Mouse (Mus musculus): ENCODE measurements at regions not wholly inside any gene's neighbourhood (a gene's known extent, or its start where the extent isn't known, plus 50 kb on each side); places are given as distances from the start of the nearest gene placed in this dataset.

- H3K27me3 ChIP-seq, result no peaks in the 10 kb centered on the region
- ChIA-PET POLR2A (no interaction called here), CTCF (interaction anchor here (1.2 to 1.3 kb wide), 2 partner anchors 12 to 14 kb away, joined by 3 to 4 read pairs; no protein-coding TSS in a partner anchor)
- in situ Hi-C loops (cut with MboI; ENCODE audit: low pct_unique_long_range_greater_than_20kb), result no loop called here
- no peak for TF ChIP-seq CTCF (IDR thresholded peaks at IDR 0.05)
- DNase-seq (ENCODE audit: low read depth, low spot score) (no peak), ATAC-seq (no peak)
Measured at GRCm38 (mm10) chr14:99389306-99389705, 90.8 kb downstream of the Klf5 start.

DNA sequence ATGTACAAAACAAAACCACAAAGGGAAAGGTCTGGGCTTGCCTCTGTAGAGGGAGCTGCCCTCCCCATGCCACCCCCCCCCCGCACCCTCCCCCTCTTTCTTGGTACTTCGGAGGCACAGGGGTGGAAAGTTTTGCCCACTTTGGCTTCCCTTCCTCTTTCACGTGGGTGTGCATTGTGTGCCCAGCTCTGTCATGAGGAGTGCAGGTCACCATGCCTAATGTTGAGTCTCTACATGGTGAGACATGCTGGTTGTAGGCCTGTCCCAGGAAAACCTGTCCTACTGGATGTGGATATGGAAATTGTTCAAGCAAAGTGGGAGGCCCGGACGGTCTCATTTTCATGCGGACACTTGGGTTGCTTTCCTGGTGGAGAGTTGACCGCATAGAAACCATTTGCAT is 93.2 kb downstream of the Klf5 start:
- ChIA-PET POLR2A (interaction anchor here (0.6 kb wide), 1 partner anchor 15 kb away, joined by 3 read pairs; no protein-coding TSS in a partner anchor), CTCF (no interaction called here)
- ATAC-seq (no peak), DNase-seq (ENCODE audit: low read depth, low spot score) (no peak)
- in situ Hi-C loops (cut with MboI; ENCODE audit: low pct_unique_long_range_greater_than_20kb), result no loop called here
- no peaks in the 10 kb centered on the region for H3K27me3 ChIP-seq
- no peak for TF ChIP-seq CTCF (IDR thresholded peaks at IDR 0.05)

DNA sequence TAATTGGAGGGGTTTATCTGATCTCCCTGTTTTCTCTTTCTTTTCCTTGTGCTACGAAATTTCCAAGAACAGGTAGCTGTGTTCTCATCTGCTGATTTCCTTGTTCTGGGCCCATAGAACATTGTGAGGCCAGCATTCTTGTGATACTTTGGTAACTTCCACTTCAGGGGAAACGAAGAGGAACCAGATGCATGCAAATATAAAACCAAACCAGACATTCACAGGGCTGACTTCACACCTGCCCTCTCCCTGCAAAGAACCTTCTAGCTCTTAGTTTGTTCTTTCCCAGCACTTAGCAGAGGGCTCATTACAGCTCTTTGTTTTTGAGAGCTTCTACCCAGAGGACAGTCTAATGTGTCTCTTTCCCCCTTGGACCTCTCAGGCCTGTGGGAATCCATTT is 94.3 kb downstream of the Klf5 start:
- ATAC-seq (no peak), DNase-seq (ENCODE audit: low read depth, low spot score) (no peak)
- ChIA-PET CTCF (no interaction called here), POLR2A (no interaction called here)
- no peaks in the 10 kb centered on the region for H3K27me3 ChIP-seq
- TF ChIP-seq CTCF (IDR thresholded peaks at IDR 0.05), result no peak
- in situ Hi-C loops (cut with MboI; ENCODE audit: low pct_unique_long_range_greater_than_20kb), result no loop called here

- H3K27me3 ChIP-seq, result no peaks in the 10 kb centered on the region
- DNase-seq (ENCODE audit: low read depth, low spot score) (no peak), ATAC-seq (no peak)
- in situ Hi-C loops (cut with MboI; ENCODE audit: low pct_unique_long_range_greater_than_20kb), result no loop called here
- ChIA-PET POLR2A (no interaction called here), CTCF (no interaction called here)
- no peak for TF ChIP-seq CTCF (IDR thresholded peaks at IDR 0.05)
Measured at GRCm38 (mm10) chr14:99393611-99394010, 95.1 kb downstream of the Klf5 start.

GRCm38 (mm10) chr14:99403155-99403726 is 104.8 kb downstream of the Klf5 start:
- no peak for TF ChIP-seq CTCF (IDR thresholded peaks at IDR 0.05)
- DNase-seq (ENCODE audit: low read depth, low spot score), result no peak
- in situ Hi-C loops (cut with MboI; ENCODE audit: low pct_unique_long_range_greater_than_20kb), result no loop called here
- ChIA-PET POLR2A (no interaction called here), CTCF (no interaction called here)
- H3K27me3 ChIP-seq, result no peaks in the 10 kb centered on the region
- peak; percentile 85 for ATAC-seq

DNA sequence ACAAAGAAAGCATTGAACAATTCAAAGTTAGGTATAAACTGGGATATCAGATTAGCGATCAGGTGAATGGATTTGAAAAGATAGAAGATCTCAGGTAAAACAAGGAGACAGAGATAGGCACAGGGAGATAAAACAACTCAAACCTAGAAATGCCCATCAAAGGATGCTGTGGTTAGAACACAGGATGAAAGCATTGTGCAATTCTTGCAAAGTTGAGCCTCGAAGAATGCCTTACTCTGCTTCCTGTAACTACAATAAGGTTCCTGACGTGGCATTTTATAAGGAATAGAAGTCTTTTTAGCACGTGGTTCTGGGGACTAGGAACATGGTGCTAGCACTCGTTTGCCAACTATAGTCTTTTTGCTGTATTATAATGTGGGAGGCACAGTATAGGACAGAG is 106.7 kb downstream of the Klf5 start:
- in situ Hi-C loops (cut with MboI; ENCODE audit: low pct_unique_long_range_greater_than_20kb), result no loop called here
- no peak for TF ChIP-seq CTCF (IDR thresholded peaks at IDR 0.05)
- ChIA-PET POLR2A (no interaction called here), CTCF (no interaction called here)
- no peak for DNase-seq (ENCODE audit: low read depth, low spot score)
- no peaks in the 10 kb centered on the region for H3K27me3 ChIP-seq
- no peak for ATAC-seq

DNA sequence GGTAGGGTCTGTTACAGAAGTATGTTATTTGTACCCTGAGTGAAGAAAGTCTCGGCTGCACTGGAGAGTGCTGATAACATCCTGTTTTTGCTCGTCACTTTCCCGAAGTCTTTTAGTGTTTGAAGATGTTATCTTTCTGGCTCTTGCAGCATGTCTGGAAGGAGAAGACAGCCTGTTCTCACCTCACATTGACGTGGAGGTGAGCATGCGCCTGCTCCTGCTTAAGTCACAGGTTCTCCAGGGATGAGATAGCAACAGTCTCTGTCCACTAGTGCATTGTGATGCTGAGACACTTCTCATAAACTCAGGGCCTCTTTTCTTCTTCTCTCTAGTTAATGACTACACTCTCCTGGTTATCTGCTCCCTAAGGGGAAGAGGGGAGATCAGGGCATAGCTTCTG is 113.3 kb downstream of the Klf5 start:
- CTCF ChIA-PET, result no interaction called here
- DNase-seq (ENCODE audit: low read depth, low spot score) (no peak), ATAC-seq (no peak)
- in situ Hi-C loops (cut with MboI; ENCODE audit: low pct_unique_long_range_greater_than_20kb), result no loop called here
- no peaks in the 10 kb centered on the region for H3K27me3 ChIP-seq
- no peak for TF ChIP-seq CTCF (IDR thresholded peaks at IDR 0.05)
- POLR2A ChIA-PET, result no interaction called here

DNA sequence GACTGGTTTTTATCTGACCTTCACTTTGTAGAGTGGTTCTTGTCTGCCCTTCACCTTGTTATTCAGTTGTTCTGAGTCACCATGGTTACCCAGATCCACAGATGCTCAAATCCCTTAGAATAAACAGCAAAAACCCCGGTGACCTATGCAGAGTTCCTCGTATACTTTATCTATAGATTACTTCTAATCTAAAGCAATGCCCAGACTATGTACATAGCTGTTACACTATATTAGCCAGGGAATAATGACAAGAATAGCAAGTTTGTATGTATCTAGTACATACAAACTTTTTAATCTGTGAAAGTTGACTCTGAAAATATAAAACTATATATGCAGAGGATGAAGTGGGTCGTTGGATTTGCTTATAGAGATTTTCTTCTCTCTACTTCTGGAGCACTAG is 117.7 kb downstream of the Klf5 start:
- in situ Hi-C loops (cut with MboI; ENCODE audit: low pct_unique_long_range_greater_than_20kb), result no loop called here
- DNase-seq (ENCODE audit: low read depth, low spot score) (no peak), ATAC-seq (no peak)
- H3K27me3 ChIP-seq, result no peaks in the 10 kb centered on the region
- ChIA-PET POLR2A (no interaction called here), CTCF (interaction anchor here (2.4 kb wide), 1 partner anchor 10 kb away, joined by 6 read pairs; no protein-coding TSS in a partner anchor)
- TF ChIP-seq CTCF (IDR thresholded peaks at IDR 0.05), result no peak

- POLR2A ChIA-PET, result no interaction called here
- TF ChIP-seq CTCF (IDR thresholded peaks at IDR 0.05), result no peak
- CTCF ChIA-PET, result interaction anchor here (1.2 kb wide), 1 partner anchor 56 kb away, joined by 3 read pairs; no protein-coding TSS in a partner anchor
- DNase-seq (ENCODE audit: low read depth, low spot score) (no peak), ATAC-seq (no peak)
- no peaks in the 10 kb centered on the region for H3K27me3 ChIP-seq
- in situ Hi-C loops (cut with MboI; ENCODE audit: low pct_unique_long_range_greater_than_20kb), result no loop called here
Measured at GRCm38 (mm10) chr14:99418970-99419369, 120.5 kb downstream of the Klf5 start.

DNA sequence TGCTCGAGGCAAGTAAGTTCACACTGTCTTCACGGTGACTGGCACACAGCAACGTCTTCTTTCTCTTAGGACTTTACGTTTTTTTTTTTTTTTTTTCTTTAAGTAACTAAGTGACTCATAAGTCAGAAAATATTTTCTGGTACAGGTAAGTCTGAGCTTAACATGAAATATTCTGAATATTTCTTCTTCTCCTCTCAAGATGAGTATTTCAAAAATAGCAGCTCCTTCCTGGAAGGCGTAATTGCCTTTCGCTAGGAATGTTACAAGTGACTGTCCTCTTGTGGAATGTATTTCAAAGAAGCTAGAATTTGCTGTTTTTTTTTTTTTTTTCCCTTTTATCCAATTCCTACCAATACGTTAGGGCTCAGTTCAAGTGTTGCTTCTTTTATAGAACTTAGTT is 124.8 kb downstream of the Klf5 start:
- H3K27me3 ChIP-seq, result no peaks in the 10 kb centered on the region
- TF ChIP-seq CTCF (IDR thresholded peaks at IDR 0.05), result no peak
- ChIA-PET CTCF (no interaction called here), POLR2A (interaction anchor here (0.7 kb wide), 1 partner anchor 125 kb away, joined by 3 read pairs; the partner anchor contains the start of gene Klf5)
- DNase-seq (ENCODE audit: low read depth, low spot score) (peak; percentile 24), ATAC-seq (peak; percentile 62)
- in situ Hi-C loops (cut with MboI; ENCODE audit: low pct_unique_long_range_greater_than_20kb), result no loop called here

DNA sequence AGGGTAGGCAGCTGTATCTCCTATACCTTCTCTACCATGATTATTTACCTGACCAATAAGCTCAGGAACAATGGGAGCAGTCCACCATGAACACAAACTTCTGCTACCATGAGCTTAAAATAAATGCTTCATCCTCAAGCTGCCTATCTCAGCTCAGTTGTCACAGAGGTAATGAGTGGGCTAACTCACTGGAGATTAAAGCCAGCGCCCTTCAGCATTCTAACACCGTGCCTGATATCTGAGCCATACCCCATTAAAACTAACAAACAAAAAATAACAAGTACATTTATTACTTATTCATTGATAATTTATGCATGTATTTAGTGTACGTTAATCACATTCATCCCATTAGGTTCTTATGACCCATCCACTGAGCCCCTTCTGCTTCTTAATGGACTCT is 128.6 kb downstream of the Klf5 start:
- POLR2A ChIA-PET, result no interaction called here
- CTCF ChIA-PET, result interaction anchor here (1.1 to 2.2 kb wide), 3 partner anchors 8 to 25 kb away, joined by 4 to 7 read pairs (median 6); no protein-coding TSS in a partner anchor
- no peaks in the 10 kb centered on the region for H3K27me3 ChIP-seq

GRCm38 (mm10) chr14:99430323-99430722 is 131.8 kb downstream of the Klf5 start:
- ATAC-seq (no peak), DNase-seq (ENCODE audit: low read depth, low spot score) (no peak)
- CTCF ChIA-PET, result no interaction called here
- H3K27me3 ChIP-seq, result no peaks in the 10 kb centered on the region
- in situ Hi-C loops (cut with MboI; ENCODE audit: low pct_unique_long_range_greater_than_20kb), result no loop called here
- POLR2A ChIA-PET, result no interaction called here
- TF ChIP-seq CTCF (IDR thresholded peaks at IDR 0.05), result no peak

More for the DNA sequence above, 128.6 kb downstream of the Klf5 start:
- no peak for DNase-seq (ENCODE audit: low read depth, low spot score)
- in situ Hi-C loops (cut with MboI; ENCODE audit: low pct_unique_long_range_greater_than_20kb), result no loop called here
- TF ChIP-seq CTCF (IDR thresholded peaks at IDR 0.05), result no peak
- no peak for ATAC-seq

Measured in Patski (cell line).